Mouse (Mus musculus) heart, postnatal 36 days (tissue): ENCODE data around the gene Hcfc1r1. TPM values are rescaled to one million over a fixed set of nuclear protein-coding genes. Genes with fewer than 3 reads are reported as not detected.
A peak's percentile ranks its signal among the peaks of the same experiment; 100 is the strongest.

Source experiments
- DNase-seq, 2 experiments: peaks; one replicate each; pipeline ENCODE4 v3.0.0; 2021 to 2022
- intact Hi-C: fragments of 180-260 bp; cut with DNase I; formaldehyde crosslinking; loops from one replicate; pipeline ENCODE4 v1.15.1; 2025
- total RNA-seq, 2 experiments: library from RNA; stranded (reverse); gene quantifications; 2 replicates each; pipeline ENCODE4 v1.2.3; 2021

Gene Hcfc1r1
- total RNA-seq, 2 experiments from 2014 or later, result 196 to 206 TPM

DNA sequence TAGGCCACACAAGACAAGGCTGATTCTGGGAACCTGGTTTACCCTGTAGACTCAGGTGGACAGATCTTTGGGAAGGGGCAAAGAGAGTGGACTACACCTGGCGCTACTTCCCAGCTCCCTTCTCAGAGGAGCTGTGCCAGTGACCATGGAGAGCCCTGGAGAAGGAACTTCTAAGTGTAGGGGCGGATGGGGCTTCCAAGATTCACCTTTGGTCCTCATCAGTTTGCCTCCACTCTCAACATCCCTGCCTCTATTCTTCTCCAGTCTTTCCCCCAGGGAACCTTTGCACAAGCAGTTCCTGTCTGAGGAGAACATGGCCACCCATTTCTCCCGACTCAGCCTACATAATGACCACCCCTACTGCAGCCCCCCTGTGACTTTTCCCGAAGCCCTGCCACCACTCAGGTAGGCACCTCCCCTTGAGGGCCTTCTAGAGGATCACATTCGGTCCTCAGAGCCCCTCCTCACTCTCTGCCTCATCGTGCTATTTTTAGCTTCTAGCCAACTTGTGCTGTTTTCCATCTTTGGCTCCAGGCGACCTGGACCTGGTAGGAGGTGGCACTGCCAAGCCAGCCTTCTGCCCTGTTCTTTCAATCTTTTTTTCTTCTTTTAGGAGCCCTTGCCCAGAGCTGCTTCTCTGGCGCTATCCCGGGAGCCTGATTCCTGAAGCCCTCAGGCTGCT is 1.0 kb downstream of the Hcfc1r1 start:
- intact Hi-C loops, result no loop called here
- DNase-seq, result peak; percentile 26 to 47

DNA sequence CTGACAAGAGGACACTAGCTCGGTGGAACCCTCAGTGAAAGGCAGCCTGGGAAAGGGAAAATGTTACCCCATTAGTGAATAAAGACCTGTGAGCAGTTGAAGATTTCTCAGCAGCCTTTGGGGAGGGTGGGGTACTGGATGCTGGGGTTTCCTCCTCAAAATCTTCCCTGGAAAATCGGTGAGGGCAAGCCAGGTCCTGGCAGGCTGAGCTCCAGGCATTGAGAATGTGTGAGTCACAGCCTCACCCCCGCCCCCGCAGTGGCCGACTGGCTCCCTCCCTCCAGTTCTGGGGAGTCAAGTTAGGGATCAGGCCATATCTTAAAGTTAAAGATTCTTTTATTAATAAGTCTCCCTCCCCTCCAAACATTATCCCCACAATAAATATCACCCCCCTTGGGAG is 1.7 kb downstream of the Hcfc1r1 start:
- DNase-seq, result peak; percentile 54 to 61
- intact Hi-C loops, result no loop called here

DNA sequence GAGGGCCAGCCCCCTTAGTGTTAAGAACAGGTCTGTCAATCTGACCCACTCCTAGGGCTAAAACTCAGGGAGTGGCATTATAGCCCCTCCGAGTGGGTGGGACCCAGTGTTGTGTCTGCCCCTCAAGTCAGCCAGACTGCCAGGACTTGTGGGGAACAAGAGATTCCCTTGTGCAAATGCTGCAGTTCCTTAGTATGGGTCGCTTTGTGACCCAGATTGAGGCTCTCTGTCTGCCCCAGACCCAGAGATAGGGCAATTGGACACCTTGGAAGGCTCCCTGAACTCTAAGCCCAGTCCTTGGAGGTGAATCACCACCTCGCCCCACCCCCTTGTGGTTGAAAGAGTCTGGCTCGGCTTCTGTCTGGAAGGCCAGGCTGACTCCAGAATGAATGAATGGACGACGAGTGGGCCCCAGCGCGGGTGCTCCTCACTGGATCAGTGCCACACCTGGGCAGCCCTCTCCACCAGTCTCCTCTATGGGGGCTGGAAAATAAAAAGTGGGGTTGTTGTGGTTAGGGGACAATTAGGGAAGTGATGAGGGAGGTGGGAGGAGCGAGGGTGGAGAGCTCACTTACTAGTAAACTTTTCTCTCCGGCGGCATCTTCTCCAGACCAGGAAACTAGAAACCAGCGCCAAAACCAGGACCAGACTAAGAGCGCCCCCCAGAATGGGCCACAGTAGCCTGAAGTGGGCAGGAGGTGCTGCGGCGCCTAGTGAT is 2.3 kb downstream of the Hcfc1r1 start:
- peak; percentile 47 to 59 for DNase-seq
- intact Hi-C loops, result no loop called here

DNA sequence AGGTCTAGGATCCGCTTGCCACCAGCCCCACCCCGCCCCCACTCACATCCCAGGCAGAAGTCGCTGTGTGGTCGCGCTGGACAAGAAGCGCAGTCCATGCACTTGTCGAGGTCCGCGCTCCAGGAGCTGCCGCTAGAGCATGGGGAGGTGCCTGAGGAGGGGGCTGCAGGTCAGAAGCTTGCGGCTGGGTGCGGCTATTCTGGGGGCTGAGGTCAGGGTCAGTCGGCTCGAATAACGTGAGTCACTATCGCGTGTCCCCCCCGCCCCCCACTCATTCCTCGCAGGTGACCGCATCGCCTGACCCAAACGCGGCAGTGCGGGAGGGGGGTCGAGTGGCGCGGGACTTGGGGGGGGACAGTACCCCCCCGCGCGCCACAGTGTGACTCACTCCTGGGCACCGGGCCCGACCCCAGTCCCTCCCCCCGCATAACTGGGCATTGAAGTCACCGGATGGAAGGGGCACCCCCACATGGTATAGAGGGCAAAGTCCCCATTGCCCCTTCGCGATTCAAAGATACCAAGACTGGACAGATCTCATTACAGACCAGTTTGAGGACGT is 3.2 kb downstream of the Hcfc1r1 start:
- intact Hi-C loops, result loop anchor here (1.0 kb wide), 1 partner anchor 24 kb away; no protein-coding TSS in a partner anchor
- peak; percentile 60 to 72 for DNase-seq

DNA sequence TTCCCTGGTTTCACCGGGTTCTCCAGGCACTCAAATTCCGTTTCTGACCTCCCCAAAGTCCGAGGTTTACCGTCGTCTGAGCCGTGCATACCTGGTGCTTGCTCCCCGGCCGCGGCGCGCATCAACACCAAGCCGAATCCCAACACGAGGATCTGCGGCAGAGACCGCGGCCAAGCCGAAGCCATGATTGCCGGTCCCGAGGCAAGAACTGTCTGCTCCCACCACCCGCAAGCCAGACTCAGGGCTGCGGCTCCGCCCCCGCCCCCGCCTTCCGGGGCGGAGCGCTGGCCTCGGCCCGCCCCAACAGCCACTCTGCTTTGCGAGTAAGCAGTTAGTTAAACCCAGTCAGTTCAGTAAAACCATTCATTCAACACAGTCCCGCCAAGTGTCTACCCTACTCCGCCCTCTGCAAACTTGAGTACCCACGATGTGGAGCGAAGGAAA is 3.9 kb downstream of the Hcfc1r1 start, which contains the start of gene Tnfrsf12a:
Gene Tnfrsf12a, minus strand, starts transcription at position 233 of the 444 bp plus-strand sequence.
- intact Hi-C loops, result loop anchor here (1.0 kb wide), 1 partner anchor 23 kb away; no protein-coding TSS in a partner anchor
- peak; percentile 86 to 89 for DNase-seq

DNA sequence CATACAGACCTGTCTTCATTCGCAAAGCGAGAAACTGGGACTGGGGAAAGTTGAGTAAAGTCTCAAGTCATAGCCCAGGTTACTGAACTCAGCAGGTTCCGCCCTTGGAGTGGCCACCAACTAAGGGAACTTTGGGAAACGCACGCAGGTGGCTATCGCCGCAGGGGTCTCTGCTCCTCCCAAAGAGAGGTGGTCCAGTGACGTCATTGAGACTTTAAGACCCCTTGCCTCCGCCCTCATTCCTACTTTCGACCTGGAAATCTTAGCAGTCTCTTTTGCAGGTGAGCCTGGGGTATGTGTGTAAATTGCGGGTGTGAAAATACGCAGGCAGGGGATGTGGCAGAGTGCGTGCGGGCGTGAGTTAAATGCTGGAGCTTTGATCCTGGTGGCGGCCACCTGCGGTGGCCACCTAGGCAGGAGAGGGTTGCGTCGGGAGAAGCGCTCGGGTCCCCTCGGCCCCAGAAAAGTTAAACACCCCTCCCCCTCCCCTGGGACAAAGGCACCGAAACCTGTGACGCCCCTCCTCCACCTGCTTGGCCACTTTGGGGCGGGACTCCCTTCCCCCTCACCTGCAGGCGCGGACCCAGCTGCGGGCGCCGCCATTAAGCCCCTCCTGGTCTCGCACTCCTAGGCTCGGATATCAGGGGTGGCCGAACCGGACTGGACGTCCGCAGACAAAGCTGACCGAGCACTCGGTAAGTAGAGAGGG is 5.9 kb downstream of the Hcfc1r1 start, which contains the start of gene Cldn6:
Gene Cldn6, plus strand, starts transcription at position 123 of the 709 bp plus-strand sequence.
- intact Hi-C loops, result no loop called here
- no peak for DNase-seq

DNA sequence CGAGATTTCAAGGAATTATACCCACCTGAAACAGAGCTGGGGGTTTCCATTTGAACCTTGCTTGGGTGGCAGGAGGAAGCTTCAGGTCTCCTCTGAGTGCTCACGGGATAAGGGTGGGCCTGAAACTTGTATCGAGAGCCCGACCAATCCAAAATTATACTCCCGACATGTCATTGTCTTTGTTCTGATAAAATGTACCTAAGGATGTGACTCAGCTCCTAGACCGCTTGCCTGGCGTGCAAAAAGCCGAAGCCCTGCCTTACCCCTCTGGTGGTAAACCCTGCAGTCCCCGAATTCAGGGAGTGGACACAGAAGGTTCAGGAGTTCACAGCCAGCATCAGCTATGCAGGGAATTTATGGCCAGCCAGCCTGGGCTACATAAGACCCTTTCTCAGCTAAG is 6.9 kb downstream of the Hcfc1r1 start:
- no peak for DNase-seq
- intact Hi-C loops, result loop anchor here (1.0 kb wide), 1 partner anchor 17 kb away; no protein-coding TSS in a partner anchor

DNA sequence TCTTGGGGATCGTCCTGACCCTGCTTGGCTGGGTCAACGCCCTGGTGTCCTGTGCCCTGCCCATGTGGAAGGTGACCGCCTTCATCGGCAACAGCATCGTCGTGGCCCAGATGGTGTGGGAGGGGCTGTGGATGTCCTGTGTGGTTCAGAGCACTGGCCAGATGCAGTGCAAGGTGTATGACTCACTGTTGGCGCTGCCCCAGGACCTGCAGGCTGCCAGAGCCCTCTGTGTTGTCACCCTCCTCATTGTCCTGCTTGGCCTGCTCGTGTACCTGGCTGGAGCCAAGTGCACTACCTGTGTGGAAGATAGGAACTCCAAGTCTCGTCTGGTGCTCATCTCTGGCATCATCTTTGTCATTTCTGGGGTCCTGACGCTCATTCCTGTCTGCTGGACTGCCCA is 7.7 kb downstream of the Hcfc1r1 start:
- DNase-seq, result no peak
- intact Hi-C loops, result no loop called here

DNA sequence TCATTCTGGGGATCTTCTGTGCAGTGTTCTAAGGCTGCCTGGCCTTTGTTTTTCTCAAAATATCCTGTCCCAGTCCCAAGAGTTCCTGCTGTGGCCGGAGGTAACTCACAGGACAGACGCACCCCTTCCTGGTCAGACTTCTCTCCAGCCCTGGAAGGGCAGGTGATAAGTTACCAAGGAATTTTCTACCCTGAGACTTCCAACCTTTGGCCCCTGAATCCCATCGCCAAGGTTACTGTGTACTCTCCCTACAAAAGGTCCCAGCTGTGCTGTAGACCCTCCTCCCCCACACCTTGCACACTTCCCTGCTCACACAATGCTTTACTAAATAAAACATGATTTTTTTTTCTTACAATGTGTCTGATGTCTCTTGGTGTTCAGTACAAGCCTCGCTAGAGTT is 8.7 kb downstream of the Hcfc1r1 start:
- DNase-seq, result no peak
- intact Hi-C loops, result no loop called here

DNA sequence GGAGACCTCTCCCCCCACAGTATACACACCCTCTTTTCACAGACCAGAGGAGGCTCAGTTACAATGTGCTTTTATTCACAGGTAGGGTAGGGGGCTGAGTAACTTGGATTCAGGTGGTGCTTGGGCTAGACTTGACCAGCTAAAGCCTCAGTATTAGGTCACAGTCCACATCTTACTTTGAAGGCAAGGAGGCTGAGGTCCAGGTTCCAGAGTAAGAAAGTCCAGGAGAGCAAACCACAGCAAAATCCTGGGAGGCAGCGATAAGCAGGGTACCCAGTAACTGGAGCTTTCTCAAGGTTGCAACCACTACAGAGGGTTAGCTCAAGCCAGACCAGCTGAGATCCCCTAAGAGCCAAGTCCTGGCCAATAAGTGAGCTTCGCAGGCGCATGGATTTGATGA is 9.1 kb downstream of the Hcfc1r1 start:
- no peak for DNase-seq
- intact Hi-C loops, result no loop called here

DNA sequence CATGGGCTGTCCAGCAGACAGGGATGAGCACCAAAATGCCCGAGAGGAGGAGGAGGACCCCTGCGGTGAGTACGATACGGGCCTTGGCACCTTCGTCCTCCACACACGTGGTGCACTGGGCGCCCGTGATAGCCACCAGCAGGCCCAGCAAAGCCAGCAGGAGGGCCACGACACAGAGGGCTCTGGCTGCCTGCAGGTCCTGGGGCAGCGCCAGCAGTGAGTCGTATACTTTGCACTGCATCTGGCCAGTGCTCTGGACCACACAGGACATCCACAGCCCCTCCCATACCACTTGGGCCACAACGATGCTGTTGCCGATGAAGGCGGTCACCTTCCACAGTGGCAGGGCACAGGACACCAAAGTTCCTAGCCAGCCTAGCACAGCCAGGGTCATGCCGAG is 9.8 kb downstream of the Hcfc1r1 start:
- intact Hi-C loops, result no loop called here
- no peak for DNase-seq

DNA sequence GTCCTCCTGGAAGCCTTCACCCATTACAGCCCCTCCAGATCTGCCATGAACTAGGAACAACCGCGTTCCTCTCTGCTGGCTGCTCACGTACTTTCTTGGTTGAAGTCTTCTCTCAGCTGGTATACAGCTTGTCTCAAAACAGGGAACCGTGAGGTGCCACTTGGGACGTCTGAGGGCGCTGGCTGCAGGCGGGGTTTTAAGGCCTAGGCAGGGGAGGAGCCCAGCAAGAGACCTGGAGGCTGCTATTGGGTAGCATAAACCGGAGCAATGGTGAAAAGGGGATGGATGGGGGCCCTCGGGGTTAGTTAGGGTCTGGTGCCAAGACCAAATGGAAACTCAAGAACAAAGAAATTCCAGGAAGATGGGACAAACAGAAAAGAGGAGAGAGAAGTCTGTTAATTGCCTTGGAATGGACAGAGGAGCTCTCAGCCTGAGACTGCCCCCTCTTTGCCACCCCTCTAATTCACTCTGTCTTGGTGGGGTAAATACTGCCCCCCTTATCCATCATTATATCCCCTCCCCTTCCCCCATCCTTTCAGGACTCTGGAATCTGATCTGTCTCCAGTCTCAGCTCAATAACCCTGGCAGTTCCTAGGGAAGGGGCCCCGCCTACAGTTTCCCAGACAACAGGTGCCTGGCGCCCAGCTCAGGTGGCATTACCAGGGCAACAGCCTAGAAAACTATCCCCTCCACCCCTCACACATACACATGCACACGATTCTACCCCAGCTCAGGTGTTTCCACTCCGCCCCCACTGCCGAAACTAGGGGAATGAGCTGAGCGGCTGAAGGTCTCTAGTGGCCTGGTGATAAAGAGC is 10.7 kb downstream of the Hcfc1r1 start, which contains the start of gene Cldn9:
Gene Cldn9, minus strand, starts transcription at position 171 of the 817 bp plus-strand sequence.
- DNase-seq, result no peak
- intact Hi-C loops, result no loop called here

DNA sequence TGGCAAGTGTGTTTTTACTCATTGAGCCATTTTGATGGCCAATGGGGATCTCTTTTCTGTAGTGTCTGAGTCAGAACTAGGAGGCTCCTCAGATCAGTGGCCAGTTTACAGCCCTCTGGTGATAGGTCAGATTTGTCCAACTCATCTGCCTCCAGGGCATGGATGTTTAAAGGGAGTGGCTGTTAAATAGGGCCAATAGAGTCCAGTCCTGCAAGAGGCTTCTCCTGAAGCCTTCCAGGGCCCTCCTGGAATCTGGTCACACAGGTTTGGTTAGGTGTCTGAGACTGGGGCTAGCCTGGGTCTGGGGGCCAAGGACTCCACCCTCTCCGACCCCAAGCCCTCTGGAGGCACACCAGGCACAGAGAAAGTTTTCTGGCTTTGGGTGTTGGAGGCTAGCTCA is 21.1 kb downstream of the Hcfc1r1 start:
- DNase-seq, result no peak
- intact Hi-C loops, result no loop called here

DNA sequence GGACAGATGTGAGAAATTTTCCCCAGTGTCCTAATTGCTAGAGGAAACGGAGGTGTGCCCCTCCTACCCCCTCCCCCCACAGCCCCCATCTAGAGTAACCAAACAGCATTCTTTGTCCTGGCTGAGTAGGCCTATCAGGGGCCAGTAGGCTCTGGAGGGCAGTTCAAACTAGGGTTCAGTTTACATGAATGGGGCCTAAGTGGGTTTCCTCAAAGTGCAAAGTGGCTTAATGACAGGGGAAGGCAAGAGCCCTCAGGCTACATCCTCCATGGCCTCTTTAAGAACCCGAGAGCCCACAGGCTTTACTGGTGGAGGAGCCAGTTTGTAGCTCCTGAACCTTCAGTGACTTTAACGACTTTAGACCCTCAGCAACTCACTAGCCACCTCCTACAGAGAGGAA is 22.4 kb downstream of the Hcfc1r1 start:
- intact Hi-C loops, result no loop called here
- DNase-seq, result no peak

DNA sequence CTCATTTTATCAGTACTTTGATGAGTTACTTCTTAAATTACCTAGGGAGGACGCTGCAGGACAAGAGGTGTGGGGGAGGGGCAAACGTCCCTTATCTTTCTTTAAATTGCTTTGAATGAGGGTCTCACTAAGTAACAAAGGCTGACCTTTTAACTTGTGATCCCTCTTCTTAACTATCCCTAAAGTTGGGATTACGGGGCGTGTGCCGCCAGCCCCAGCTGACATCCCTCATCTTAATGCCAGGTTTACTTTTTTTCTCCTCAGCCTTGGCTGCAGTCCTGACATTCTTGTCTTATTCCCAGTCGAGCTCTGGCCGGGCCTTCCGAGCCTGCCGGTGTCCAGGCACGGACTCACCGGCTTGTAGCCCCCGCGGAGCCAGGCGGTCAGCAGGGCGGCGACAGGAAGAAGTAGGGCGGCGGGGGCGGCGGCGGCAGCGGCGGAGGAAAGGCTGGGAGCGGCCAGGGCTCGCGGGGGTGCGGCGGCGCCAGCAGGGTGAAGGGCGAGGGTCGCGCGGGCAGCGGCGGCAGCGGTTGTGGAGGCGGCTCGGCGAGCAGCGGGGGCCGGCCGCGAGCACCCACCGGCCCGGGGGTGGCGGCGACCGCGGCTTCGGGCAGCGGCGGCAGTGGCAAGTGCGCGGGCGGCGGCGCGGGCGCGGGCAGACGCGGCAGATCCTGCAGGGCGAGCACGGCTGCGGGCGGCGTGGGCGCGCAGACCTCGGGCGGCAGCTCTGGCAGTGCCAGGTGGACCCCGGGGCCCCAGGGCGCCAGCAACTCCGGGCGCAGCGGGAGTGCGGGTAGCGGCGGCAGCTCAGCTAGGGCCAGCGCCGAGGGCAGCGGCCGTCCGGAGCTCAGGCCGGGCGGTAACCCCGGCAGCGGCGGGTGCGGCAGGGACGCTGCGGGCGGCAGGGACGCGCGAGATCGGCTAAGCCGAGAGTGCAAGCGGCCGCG is 26.0 kb downstream of the Hcfc1r1 start:
- peak; percentile 61 to 62 for DNase-seq
- intact Hi-C loops, result loop anchor here (1.0 kb wide), 1 partner anchor 22 kb away; the partner anchor contains the start of gene Tnfrsf12a

DNA sequence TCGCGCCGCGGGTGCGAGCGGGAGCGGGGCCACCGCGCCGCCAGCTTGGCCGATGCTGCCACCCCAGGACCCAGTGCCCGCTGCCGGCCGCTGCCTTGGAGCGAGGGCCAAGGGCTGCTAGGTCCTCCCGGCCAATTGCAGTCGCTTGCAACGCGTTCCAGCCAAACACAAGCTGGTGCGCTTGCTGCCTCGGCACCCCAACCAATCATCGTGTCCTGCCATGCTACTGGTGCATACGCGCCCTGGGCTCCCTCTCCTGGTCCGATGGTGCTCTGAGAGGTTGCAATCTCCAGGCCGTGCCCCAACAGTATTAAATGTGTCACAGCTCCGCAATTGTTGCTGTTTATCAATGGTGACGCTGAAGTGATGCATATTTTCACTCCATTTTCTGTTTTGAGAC is 26.7 kb downstream of the Hcfc1r1 start:
- intact Hi-C loops, result loop anchor here (1.0 kb wide), 1 partner anchor 23 kb away; the partner anchor contains the start of gene Tnfrsf12a
- peak; percentile 83 to 84 for DNase-seq

DNA sequence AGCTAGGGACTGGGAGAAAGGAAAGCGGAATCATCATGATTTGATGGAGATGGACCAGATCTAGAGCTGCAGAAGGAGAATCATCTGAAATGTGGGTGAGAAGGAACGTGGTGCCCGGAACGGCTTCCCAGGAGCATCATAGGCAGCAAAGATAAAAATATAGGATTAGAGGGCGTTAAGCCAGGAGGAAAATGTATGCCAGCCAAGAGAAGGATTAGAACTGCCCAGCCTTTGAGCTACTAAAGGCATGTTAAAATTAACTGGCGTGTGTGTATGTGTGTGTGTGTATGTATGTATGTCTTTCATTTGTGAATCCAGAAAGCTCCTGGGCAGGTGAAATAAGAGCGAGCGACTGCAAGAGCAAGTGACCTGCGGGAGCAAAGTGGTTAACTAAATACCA is 29.9 kb downstream of the Hcfc1r1 start:
- intact Hi-C loops, result no loop called here
- DNase-seq, result no peak

DNA sequence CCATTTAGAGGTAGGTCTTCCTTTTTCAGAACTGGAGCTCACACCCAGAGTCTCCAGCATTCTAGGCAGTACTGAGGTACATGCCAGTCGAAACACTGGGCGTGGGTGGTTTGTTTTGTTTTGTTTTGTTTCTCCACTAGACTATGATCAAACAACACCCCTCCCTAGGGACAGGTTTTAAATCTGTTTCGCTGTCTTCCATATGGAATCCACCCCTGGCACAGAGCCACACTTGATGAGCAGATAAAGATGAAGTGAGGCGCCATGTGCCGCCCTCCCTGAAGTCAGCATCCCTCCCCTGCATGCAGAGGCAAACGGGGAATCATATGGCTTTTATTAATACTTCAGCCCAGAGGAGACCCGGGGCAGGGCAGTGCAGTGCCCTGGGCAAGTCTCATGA is 31.3 kb downstream of the Hcfc1r1 start:
- intact Hi-C loops, result no loop called here
- DNase-seq, result no peak
